Mouse (Mus musculus) heart, embryonic 15.5 days (tissue): ENCODE results near the gene Tmprss11e. TPM values are rescaled to one million over a fixed set of nuclear protein-coding genes. Genes with fewer than 3 reads are reported as not detected.

Experiments used
- ATAC-seq: fragments of 200-750 bp; cut with Nextera tagmentation; replicated peaks from 2 replicates; pipeline ENCODE4 v1.8.0; 2017; ENCODE audit warnings: low read depth, moderate TSS enrichment; ENCODE audit not compliant: insufficient number of reproducible peaks, insufficient read depth, low FRiP score
- H3K27ac ChIP-seq: fragments of 300-500 bp; sonication (generic); 2 replicates; pipeline ENCODE4 v1.5.1; 2015; ENCODE audit warnings: mild to moderate bottlenecking, inconsistent platforms
- H3K27me3 ChIP-seq: fragments of 300-500 bp; sonication (generic); 2 replicates; pipeline ENCODE4 v1.6.1; 2015; ENCODE audit warnings: inconsistent platforms
- H3K36me3 ChIP-seq: fragments of 300-500 bp; sonication (generic); 2 replicates; pipeline ENCODE4 v1.6.1; 2015; ENCODE audit warnings: mild to moderate bottlenecking, inconsistent platforms
- H3K4me1 ChIP-seq: fragments of 300-500 bp; sonication (generic); replicated peaks from 2 replicates; pipeline ENCODE4 v1.6.1; 2015; ENCODE audit warnings: inconsistent platforms
- H3K4me2 ChIP-seq: fragments of 300-500 bp; sonication (generic); 2 replicates; pipeline ENCODE4 v1.6.1; 2015; ENCODE audit warnings: inconsistent platforms, mild to moderate bottlenecking, moderate library complexity
- H3K4me3 ChIP-seq: fragments of 300-500 bp; sonication (generic); 2 replicates; pipeline ENCODE4 v1.5.1; 2015; ENCODE audit warnings: mild to moderate bottlenecking, inconsistent platforms
- H3K9ac ChIP-seq: fragments of 300-500 bp; sonication (generic); 2 replicates; pipeline ENCODE4 v1.6.1; 2015; ENCODE audit warnings: mild to moderate bottlenecking, inconsistent platforms
- H3K9me3 ChIP-seq: fragments of 300-500 bp; sonication (generic); replicated peaks from 2 replicates; pipeline ENCODE4 v1.6.1; 2016; ENCODE audit warnings: inconsistent platforms
- WGBS: fragments of 180-500 bp; shearing (Covaris S2); methylation state at CpG from one replicate; pipeline ENCODE4 v1.1.7; 2015; ENCODE audit warnings: mixed read lengths; 5-methylcytosine and 5-hydroxymethylcytosine counted together
- polyA plus RNA-seq: library from polyadenylated mRNA; unstranded; fragments of >200 nt; fragmentation: Nextera tagmentation; extraction: Ambion mirVana; gene quantifications from 2 replicates; pipeline ENCODE4 v1.2.1, GENCODE M21; 2015

Tmprss11e gene
- polyA plus RNA-seq, 1 experiment from 2014 or later, result not detected

GRCm38 (mm10) chr5:86741146-86741545 is 4.5 kb downstream of the Tmprss11e start:
- H3K36me3 ChIP-seq, result no peaks in the 10 kb centered on the region
- H3K4me2 ChIP-seq, result no peak overlapping the region
- H3K27ac ChIP-seq, result no peak overlapping the region
- H3K27me3 ChIP-seq, result no peaks in the 10 kb centered on the region
- WGBS, result 73% methylated on average over 5 of the region's 5 CpGs
- no peak for ATAC-seq
- no peaks in the 10 kb centered on the region for H3K9me3 ChIP-seq
- no peak overlapping the region for H3K4me3 ChIP-seq
- no peak overlapping the region for H3K9ac ChIP-seq
- H3K4me1 ChIP-seq, result no peaks in the 10 kb centered on the region

DNA sequence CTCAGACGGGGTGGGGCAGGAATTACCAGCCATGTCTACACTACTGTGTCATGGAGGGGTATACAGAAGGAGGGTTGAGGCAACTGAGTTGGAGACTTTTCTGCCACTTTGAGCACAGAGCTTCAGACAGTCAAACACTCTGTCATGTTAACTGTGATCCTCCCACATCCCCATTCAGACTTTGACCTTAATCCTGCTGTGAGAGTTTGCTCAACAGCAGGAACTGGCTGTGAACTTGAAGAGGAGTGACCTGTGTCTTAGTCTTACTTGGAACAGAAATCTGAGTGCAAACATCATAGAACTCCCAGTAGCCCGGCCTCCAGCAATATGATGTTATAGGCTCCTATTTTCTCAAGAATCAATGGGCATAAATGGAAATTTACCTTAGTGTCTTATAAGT is 9.8 kb downstream of the Tmprss11e start:
- Histone ChIP-seq H3K27me3 (no peaks in the 10 kb centered on the region), H3K9me3 (no peaks in the 10 kb centered on the region), H3K27ac (no peak overlapping the region), H3K4me2 (no peak overlapping the region), H3K4me1 (no peaks in the 10 kb centered on the region), H3K9ac (no peak overlapping the region), H3K36me3 (no peaks in the 10 kb centered on the region), H3K4me3 (no peak overlapping the region)
- no peak for ATAC-seq
- 73% methylated on average over 2 of the region's 2 CpGs for WGBS

DNA sequence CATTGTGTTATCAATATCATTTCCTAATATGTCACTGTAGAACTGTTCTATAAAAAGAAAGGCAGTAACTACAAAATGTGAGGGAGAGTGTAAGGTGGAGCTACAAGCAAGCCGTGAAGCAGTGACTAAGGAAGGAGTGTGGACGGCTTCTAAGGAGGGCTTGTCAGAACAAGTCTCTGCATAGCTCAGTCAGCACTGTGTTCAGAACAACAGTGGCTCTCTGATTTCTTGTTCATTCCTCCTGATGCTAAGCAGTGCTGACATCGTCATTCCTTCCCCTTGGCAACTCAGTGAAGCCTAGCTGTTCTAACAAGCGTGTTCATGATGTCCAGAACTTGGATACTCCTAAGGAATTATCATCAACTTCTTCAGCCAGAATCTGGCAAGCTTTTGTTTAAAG is 15.0 kb downstream of the Tmprss11e start:
- H3K9ac ChIP-seq, result no peak overlapping the region
- H3K4me1 ChIP-seq, result no peaks in the 10 kb centered on the region
- no peak overlapping the region for H3K27ac ChIP-seq
- H3K4me3 ChIP-seq, result no peak overlapping the region
- no peaks in the 10 kb centered on the region for H3K9me3 ChIP-seq
- H3K27me3 ChIP-seq, result no peaks in the 10 kb centered on the region
- H3K36me3 ChIP-seq, result no peaks in the 10 kb centered on the region
- H3K4me2 ChIP-seq, result no peak overlapping the region
- WGBS, result 28% methylated on average over 4 of the region's 4 CpGs
- no peak; the same call in 1 of the 2 replicates for ATAC-seq

DNA sequence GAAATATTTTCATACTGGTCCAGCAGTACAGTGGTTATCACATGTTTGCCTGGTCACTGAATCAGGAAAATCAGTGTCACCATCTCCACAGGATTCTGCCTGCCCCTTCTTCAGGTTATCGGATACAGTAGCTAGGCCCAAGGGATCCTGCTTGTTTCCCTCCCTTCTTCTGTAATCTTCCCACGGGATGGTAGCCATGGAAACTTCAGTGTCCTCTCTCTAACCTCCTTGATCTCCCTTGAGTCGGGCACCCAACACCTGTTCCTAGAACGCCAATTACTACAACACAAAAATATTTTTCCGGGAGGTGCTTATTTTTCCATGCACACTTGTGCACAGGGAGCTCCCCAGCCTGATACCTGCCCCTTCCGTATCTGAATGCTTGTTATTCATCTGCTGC is 17.0 kb downstream of the Tmprss11e start:
- ATAC-seq, result no peak
- H3K4me1 ChIP-seq, result no peaks in the 10 kb centered on the region
- WGBS, result 68% methylated on average over 6 of the region's 6 CpGs
- H3K4me3 ChIP-seq, result no peak overlapping the region
- H3K9me3 ChIP-seq, result no peaks in the 10 kb centered on the region
- no peak overlapping the region for H3K27ac ChIP-seq
- no peaks in the 10 kb centered on the region for H3K27me3 ChIP-seq
- no peaks in the 10 kb centered on the region for H3K36me3 ChIP-seq
- H3K4me2 ChIP-seq, result no peak overlapping the region
- no peak overlapping the region for H3K9ac ChIP-seq

DNA sequence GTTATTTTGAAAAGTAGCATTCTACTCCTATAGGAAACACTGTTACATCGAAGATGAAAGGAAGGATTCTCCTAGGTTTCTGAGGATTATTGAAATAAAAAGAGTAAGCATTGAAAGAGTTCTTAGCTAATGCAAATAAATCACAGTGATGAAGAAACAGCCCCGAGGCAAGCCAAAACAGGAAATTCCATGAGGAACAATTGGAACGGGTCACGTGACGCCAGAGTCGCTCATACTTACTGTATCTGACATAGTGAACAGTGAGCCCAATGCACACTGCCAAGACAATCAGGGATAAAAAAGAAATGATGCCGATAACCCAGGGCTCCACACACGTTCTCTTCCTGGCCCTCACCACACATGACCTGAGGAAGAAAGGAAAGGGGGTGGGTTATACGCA is 18.6 kb downstream of the Tmprss11e start:
- Histone ChIP-seq H3K27me3 (no peaks in the 10 kb centered on the region), H3K36me3 (no peaks in the 10 kb centered on the region), H3K9me3 (no peaks in the 10 kb centered on the region), H3K4me3 (no peak overlapping the region), H3K4me1 (no peaks in the 10 kb centered on the region), H3K27ac (no peak overlapping the region), H3K4me2 (peak overlapping the region; percentile 24), H3K9ac (no peak overlapping the region)
- ATAC-seq, result no peak
- 66% methylated on average over 9 of the region's 9 CpGs for WGBS

DNA sequence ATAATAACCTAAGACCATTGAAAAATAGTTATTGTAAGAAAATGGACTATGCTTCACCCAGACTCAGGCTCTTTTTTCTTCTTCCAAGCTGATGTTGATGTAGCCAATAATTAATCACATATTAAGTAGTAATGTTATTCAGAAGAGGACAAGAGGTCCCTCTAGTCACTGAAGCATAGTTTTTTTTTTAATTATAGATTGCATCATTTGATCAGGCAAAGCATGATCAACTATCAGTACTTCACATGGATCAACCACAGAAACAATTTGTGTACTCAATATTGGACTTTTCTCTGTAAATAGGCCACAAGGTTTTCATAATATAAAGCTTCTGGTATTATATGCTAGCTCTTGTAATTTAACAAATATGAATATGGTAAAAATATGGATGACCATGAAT is 20.6 kb downstream of the Tmprss11e start:
- H3K27ac ChIP-seq, result no peak overlapping the region
- no peak for ATAC-seq
- no peak overlapping the region for H3K9ac ChIP-seq
- no peaks in the 10 kb centered on the region for H3K27me3 ChIP-seq
- no peaks in the 10 kb centered on the region for H3K9me3 ChIP-seq
- H3K4me2 ChIP-seq, result no peak overlapping the region
- H3K4me3 ChIP-seq, result no peak overlapping the region
- no peaks in the 10 kb centered on the region for H3K4me1 ChIP-seq
- H3K36me3 ChIP-seq, result no peaks in the 10 kb centered on the region

GRCm38 (mm10) chr5:86722820-86723460 is 22.7 kb downstream of the Tmprss11e start:
- Histone ChIP-seq H3K9me3 (no peaks in the 10 kb centered on the region), H3K27ac (no peak overlapping the region), H3K9ac (no peak overlapping the region), H3K4me1 (no peaks in the 10 kb centered on the region), H3K27me3 (no peaks in the 10 kb centered on the region), H3K36me3 (no peaks in the 10 kb centered on the region), H3K4me2 (no peak overlapping the region), H3K4me3 (no peak overlapping the region)
- no peak for ATAC-seq
- WGBS, result 29% methylated on average over 2 of the region's 2 CpGs

GRCm38 (mm10) chr5:86714967-86715366 is 30.6 kb downstream of the Tmprss11e start:
- Histone ChIP-seq H3K4me3 (no peak overlapping the region), H3K9ac (no peak overlapping the region), H3K4me2 (no peak overlapping the region), H3K27ac (no peak overlapping the region), H3K4me1 (no peaks in the 10 kb centered on the region), H3K36me3 (no peaks in the 10 kb centered on the region), H3K27me3 (no peaks in the 10 kb centered on the region), H3K9me3 (no peaks in the 10 kb centered on the region)
- 77% methylated on average over 2 of the region's 2 CpGs for WGBS
- no peak for ATAC-seq

DNA sequence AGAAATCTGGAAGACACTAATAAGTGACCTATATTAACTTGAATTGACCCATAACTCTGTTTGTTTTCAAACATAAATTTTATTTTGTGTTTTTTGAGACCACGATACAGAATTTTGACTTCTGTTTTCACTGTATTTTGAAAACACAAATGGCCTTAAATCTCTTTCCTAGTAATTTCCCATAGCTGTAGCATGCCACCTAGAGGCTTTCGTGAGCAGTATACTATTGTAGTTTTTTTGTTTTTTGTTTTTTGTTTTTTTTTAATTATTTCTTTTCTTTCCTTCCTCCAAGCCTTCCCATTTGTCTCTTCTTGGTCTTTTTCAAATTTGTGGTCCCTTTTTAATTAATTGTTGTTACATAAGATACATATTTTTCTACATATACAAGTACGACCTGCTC is 40.7 kb downstream of the Tmprss11e start:
- H3K27me3 ChIP-seq, result no peaks in the 10 kb centered on the region
- no peak overlapping the region for H3K27ac ChIP-seq
- ATAC-seq, result no peak
- no peak overlapping the region for H3K4me2 ChIP-seq
- no peak overlapping the region for H3K4me3 ChIP-seq
- H3K9ac ChIP-seq, result no peak overlapping the region
- H3K4me1 ChIP-seq, result no peaks in the 10 kb centered on the region
- WGBS, result 71% methylated on average over 3 of the region's 3 CpGs
- no peaks in the 10 kb centered on the region for H3K36me3 ChIP-seq
- H3K9me3 ChIP-seq, result no peaks in the 10 kb centered on the region

DNA sequence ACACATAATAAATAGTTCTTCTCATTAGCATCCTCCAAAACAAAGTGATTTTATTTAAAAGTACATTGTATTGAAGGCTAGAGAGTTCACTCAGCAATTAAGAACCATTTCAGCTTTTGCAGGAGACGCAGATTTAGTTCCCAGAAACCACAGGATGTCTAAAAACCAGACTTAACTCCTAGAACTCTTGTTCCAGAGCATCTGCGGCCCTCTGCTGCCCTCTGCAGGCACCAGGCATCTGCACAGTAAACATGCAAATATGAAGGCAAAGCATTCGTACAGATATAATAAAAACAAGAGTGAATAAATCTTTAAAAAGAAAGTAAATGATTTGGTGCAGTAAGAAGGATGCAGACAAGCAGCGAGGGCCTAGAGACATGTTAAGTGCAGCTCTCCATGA is 60.9 kb downstream of the Tmprss11e start:
- H3K4me3 ChIP-seq, result no peak overlapping the region
- no peak overlapping the region for H3K9ac ChIP-seq
- H3K4me1 ChIP-seq, result no peaks in the 10 kb centered on the region
- ATAC-seq, result no peak
- no peaks in the 10 kb centered on the region for H3K36me3 ChIP-seq
- no peak overlapping the region for H3K4me2 ChIP-seq
- H3K27ac ChIP-seq, result no peak overlapping the region
- WGBS, result 53% methylated on average over 4 of the region's 4 CpGs
- no peaks in the 10 kb centered on the region for H3K9me3 ChIP-seq
- no peaks in the 10 kb centered on the region for H3K27me3 ChIP-seq

DNA sequence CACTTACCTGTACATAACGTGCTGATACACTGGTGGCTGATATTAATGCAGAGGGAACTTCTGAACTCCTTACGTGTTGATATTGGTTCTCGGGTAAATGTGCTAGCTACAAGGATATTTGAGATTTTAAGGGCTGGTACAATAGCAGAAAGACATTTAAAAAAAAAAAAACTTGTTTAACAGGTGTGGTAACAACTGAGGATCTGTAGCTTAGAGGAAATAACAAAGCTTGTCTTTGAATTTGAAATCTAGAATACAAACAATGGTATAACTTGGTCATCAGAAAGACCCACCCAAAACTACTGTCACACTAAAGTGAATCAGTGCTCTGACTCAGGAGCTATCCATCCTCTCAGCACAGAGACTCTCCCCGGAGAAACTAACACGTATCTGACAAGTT is 69.4 kb downstream of the Tmprss11e start, which contains the start of gene Tmprss11b:
Tmprss11b (minus strand) TSS at position 101 of the 400 bp plus-strand sequence.
- Histone ChIP-seq H3K4me2 (no peak within 1 kb of the TSS), H3K9me3 (no peaks in the 10 kb centered on the region), H3K4me1 (no peaks in the 10 kb centered on the region), H3K9ac (no peak within 1 kb of the TSS), H3K4me3 (no peak within 1 kb of the TSS), H3K27me3 (no peaks in the 10 kb centered on the region), H3K36me3 (no peaks in the 10 kb centered on the region), H3K27ac (no peak within 1 kb of the TSS)
- no peak for ATAC-seq
- 72% methylated on average over 5 of the region's 5 CpGs for WGBS
